Mouse (Mus musculus) heart, embryonic 11.5 days (tissue): Measurements from ENCODE around the gene Cmtm1. TPM values are rescaled to one million over a fixed set of nuclear protein-coding genes. Genes with fewer than 3 reads are reported as not detected.
"Not testable (repeated sequence)": the region's sequence is repeated elsewhere in the genome, so short reads cannot be mapped to it uniquely, and the experiment has no call there.

ENCODE experiments used
- ATAC-seq: fragments of 200-750 bp; cut with Nextera tagmentation; replicated peaks from 2 replicates; pipeline ENCODE4 v1.8.0; 2017; ENCODE audit warnings: moderate library complexity; ENCODE audit not compliant: insufficient number of reproducible peaks, low FRiP score, low TSS enrichment
- H3K27ac ChIP-seq: fragments of 300-500 bp; sonication (generic); 2 replicates; pipeline ENCODE4 v1.5.1; 2014; ENCODE audit warnings: mild to moderate bottlenecking, low read depth, low read length
- H3K27me3 ChIP-seq: fragments of 300-500 bp; sonication (generic); 2 replicates; pipeline ENCODE4 v1.6.1; 2014; ENCODE audit warnings: mild to moderate bottlenecking, low read length, mixed read lengths; ENCODE audit not compliant: control insufficient read depth, insufficient read depth
- H3K36me3 ChIP-seq: fragments of 300-500 bp; sonication (generic); 2 replicates; pipeline ENCODE4 v1.6.1; 2014; ENCODE audit warnings: mild to moderate bottlenecking, low read length, moderate library complexity, mixed read lengths; ENCODE audit not compliant: control insufficient read depth, insufficient read depth
- H3K4me1 ChIP-seq: fragments of 300-500 bp; sonication (generic); 2 replicates; pipeline ENCODE4 v1.6.1; 2014; ENCODE audit warnings: low read length; ENCODE audit not compliant: control insufficient read depth, insufficient read depth
- H3K4me2 ChIP-seq: fragments of 300-500 bp; sonication (generic); 2 replicates; pipeline ENCODE4 v1.6.1; 2014; ENCODE audit warnings: mild to moderate bottlenecking, moderate library complexity
- H3K4me3 ChIP-seq: fragments of 300-500 bp; sonication (generic); 2 replicates; pipeline ENCODE4 v1.5.1; 2014; ENCODE audit warnings: low read depth, low read length
- H3K9ac ChIP-seq: fragments of 300-500 bp; sonication (generic); 2 replicates; pipeline ENCODE4 v1.6.1; 2014; ENCODE audit warnings: mild to moderate bottlenecking, low read depth, low read length, moderate library complexity
- H3K9me3 ChIP-seq: fragments of 300-500 bp; sonication (generic); replicated peaks from 2 replicates; pipeline ENCODE4 v1.6.1; 2016; ENCODE audit warnings: low read length; ENCODE audit not compliant: control insufficient read depth
- WGBS: fragments of 180-500 bp; shearing (Covaris S2); extraction: QIAGEN DNeasy Blood & Tissue Kit; methylation state at CpG from one replicate; pipeline ENCODE4 v1.1.7; 2014; ENCODE audit not compliant: insufficient replicate concordance; 5-methylcytosine and 5-hydroxymethylcytosine counted together
- polyA plus RNA-seq: library from polyadenylated mRNA; unstranded; fragments of >200 nt; fragmentation: Nextera tagmentation; extraction: Ambion mirVana; gene quantifications from 2 replicates; pipeline ENCODE4 v1.2.1, GENCODE M21; 2014

The Cmtm1 gene
- polyA plus RNA-seq: not detected in 2 replicates

DNA sequence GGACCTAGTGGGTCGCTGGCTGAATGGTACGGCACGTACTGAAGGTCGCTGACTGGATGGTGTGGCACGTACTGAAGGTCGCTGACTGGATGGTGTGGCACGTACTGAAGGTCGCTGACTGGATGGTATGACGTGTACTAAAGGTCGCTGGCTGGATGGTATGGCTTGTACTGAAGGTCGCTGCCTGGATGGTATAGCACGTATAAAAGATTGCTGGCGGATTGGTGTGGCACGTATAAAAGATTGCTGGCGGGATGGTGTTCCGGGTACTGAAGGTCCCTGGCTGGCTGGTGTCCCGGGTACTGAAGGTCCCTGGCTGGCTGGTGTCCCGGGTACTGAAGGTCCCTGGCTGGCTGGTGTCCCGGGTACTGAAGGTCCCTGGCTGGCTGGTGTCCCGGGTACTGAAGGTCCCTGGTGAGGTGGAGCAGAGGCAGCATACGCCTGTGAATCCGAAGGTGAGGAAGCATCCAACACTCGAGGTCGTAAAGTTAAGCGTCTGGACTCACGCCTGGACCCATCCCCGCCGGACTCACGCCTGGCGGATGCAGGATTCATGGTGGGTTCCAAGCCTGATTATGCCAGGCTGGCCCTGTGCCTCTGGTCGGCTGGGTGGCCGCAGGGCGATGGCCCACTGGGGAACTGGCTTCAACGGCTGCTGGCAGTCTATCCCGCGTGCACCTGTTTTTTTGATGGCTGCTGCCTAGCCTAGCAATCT lies at the start of gene Cmtm1, which contains the start of gene Gm45711:
TSS of gene Cmtm1 (minus strand) at position 705 of the 715 bp plus-strand sequence.
TSS of gene Gm45711 (minus strand) at position 641 of the 715 bp plus-strand sequence.
- WGBS: 73% methylated on average over 36 of the region's 36 CpGs
- H3K27ac ChIP-seq, H3K4me2 ChIP-seq, H3K4me3 ChIP-seq, H3K27me3 ChIP-seq, H3K4me1 ChIP-seq, H3K36me3 ChIP-seq, H3K9me3 ChIP-seq, ATAC-seq, H3K9ac ChIP-seq: not testable (repeated sequence)

DNA sequence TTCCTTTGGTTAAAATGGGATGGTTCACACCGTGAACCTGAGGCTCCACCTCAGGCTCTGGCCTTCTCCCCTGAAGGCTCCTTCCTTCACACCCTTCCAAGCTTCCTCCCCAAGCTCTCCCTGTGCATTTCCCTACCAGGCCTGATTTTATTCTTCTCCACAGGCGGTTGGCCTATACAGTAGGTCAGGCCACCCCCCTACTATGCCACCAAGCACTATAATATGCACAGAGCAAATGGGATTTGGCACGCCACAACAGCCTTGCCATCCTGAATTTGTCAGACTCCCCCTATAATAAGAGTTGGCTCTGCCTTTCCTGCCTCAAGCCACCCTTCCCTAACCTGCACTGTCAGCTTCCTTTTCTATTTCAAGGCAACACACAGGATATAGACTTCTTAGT lies 48.7 kb upstream of the Cmtm1 start:
- Histone ChIP-seq H3K4me3 (no peak overlapping the region), H3K9me3 (no peaks in the 10 kb centered on the region), H3K4me2 (no peak overlapping the region), H3K4me1 (no peaks in the 10 kb centered on the region), H3K36me3 (0 out of 2 replicates have a peak, but pooled peaks cover 5% of the 10 kb centered on the region), H3K27me3 (no peaks in the 10 kb centered on the region), H3K9ac (no peak overlapping the region), H3K27ac (no peak overlapping the region)
- 77% methylated on average over 3 of the region's 3 CpGs for WGBS
- no peak for ATAC-seq

DNA sequence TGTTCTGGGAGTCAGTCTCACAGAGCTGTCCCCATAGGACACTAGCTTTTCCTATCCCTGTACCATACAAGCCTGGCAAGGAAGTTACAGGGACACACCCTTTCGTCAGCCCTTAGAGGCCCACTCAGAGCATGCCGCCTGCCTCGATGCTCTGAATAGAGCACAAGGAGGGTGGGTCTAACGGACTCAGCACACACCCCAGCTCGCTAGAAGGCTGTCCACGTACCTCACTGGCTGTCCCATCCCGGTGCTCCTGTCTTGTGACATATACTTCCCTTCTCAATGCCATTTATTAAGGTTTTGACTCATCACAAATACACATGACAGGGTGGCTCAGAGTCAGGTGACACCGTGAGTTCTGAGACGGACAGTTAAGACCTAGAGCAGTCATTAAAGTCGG lies 44.6 kb upstream of the Cmtm1 start:
- Histone ChIP-seq H3K4me3 (no peak overlapping the region), H3K36me3 (0 out of 2 replicates have a peak, but pooled peaks cover 5% of the 10 kb centered on the region), H3K9me3 (no peaks in the 10 kb centered on the region), H3K9ac (no peak overlapping the region), H3K27me3 (no peaks in the 10 kb centered on the region), H3K4me1 (no peaks in the 10 kb centered on the region), H3K27ac (no peak overlapping the region), H3K4me2 (no peak overlapping the region)
- WGBS: 91% methylated on average over 10 of the region's 10 CpGs
- no peak for ATAC-seq

DNA sequence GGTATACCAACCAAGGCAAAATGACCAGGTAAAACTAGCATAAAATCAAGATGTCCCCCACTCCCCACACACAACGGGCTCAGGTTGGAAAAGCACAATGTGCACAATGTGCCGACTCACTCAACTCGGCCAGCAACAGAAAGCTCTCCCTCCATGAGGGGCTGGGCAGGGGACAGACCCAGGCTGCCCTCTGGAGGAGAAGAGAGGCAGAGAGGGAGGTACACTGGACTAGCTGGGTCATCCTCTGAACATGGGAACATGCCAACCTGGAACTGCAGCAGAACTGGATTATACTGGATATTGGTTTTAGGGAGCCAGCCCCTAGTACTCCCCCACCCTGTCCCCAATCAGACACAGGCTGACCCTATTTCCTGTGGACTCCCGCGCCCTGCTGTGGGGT lies 43.2 kb upstream of the Cmtm1 start:
- no peak overlapping the region for H3K9ac ChIP-seq
- no peak for ATAC-seq
- 0 out of 2 replicates have a peak, but pooled peaks cover 6% of the 10 kb centered on the region for H3K4me1 ChIP-seq
- 58% methylated on average over 5 of the region's 5 CpGs for WGBS
- no peaks in the 10 kb centered on the region for H3K9me3 ChIP-seq
- no peak overlapping the region for H3K4me3 ChIP-seq
- 0 out of 2 replicates have a peak, but pooled peaks cover 5% of the 10 kb centered on the region for H3K36me3 ChIP-seq
- no peak overlapping the region for H3K4me2 ChIP-seq
- H3K27ac ChIP-seq: no peak overlapping the region
- H3K27me3 ChIP-seq: no peaks in the 10 kb centered on the region

DNA sequence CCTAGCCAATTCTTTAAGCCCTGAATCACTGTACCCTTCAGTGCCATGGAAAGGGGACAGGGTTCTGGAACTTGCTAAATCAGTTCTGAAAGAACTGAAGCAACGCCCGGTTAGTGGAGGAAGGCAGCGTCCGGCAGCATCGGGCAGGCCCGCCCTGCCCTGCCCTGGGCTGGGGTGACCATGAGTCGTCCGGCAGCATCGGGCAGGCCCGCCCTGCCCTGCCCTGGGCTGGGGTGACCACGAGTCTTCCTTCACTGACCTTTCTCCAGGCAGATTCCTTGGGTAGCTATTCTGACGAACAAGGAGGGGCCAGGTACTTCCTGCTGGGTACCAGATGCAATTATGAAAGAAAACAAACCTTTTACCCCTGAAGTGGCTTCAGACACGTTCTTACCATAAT lies 40.1 kb upstream of the Cmtm1 start:
- ATAC-seq: no peak
- Histone ChIP-seq H3K27ac (no peak overlapping the region), H3K36me3 (peaks cover 9% of the 10 kb centered on the region; the same call in 1 of the 2 replicates), H3K9me3 (no peaks in the 10 kb centered on the region), H3K9ac (no peak overlapping the region), H3K4me2 (no peak overlapping the region), H3K4me3 (no peak overlapping the region), H3K27me3 (no peaks in the 10 kb centered on the region), H3K4me1 (0 out of 2 replicates have a peak, but pooled peaks cover 6% of the 10 kb centered on the region)
- WGBS: 80% methylated on average over 12 of the region's 13 CpGs

DNA sequence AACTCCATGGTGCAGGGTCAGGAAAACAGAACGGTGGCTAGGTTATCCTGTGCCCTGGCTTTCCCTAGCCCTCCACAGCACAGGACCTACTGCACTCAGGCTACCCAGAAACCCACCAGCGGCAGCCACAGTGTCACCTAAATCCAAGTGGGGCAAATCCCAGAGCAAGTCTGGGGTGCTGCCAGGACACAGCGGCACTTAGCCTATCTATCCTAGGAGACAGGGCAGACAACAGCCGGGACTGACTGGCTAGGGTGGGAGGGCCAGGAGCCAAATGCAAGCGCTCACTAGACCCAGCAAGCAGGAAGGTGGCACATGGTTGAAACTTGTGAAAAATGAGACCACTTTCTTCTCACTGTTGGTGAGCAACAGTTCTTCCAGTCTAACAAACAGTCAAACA lies 39.0 kb upstream of the Cmtm1 start:
- Histone ChIP-seq H3K27ac (no peak overlapping the region; the same call in 1 of the 2 replicates), H3K27me3 (no peaks in the 10 kb centered on the region), H3K36me3 (peaks cover 4% of the 10 kb centered on the region; the same call in 1 of the 2 replicates), H3K9me3 (no peaks in the 10 kb centered on the region), H3K4me2 (no peak overlapping the region), H3K9ac (peak overlapping the region; percentile 11; the same call in 1 of the 2 replicates), H3K4me1 (0 out of 2 replicates have a peak, but pooled peaks cover 6% of the 10 kb centered on the region), H3K4me3 (no peak overlapping the region)
- 54% methylated on average over 5 of the region's 5 CpGs for WGBS
- no peak for ATAC-seq

DNA sequence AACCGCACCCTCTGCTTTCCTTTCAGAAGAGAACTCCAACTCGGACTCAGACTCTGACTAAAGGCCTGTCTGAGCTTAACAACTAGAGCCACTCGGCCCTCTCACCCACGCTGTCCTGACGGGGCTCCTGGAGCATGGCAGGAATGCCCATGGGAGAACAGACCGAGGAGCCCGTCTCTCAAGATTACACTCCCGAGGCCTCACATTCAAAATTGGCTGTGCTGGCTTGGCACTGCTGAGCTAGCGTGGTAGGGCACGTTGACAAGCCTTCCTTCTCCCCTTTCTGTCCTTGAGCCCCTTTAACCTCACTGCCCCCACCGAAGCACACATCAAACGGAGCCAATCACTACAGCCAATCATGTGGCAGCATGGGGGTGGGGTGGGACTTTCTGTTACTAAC lies 36.8 kb upstream of the Cmtm1 start:
- ATAC-seq: no peak
- no peaks in the 10 kb centered on the region for H3K9me3 ChIP-seq
- H3K9ac ChIP-seq: no peak overlapping the region
- peaks cover 4% of the 10 kb centered on the region; the same call in 1 of the 2 replicates for H3K36me3 ChIP-seq
- H3K4me2 ChIP-seq: no peak overlapping the region
- H3K27me3 ChIP-seq: no peaks in the 10 kb centered on the region
- H3K4me3 ChIP-seq: no peak overlapping the region
- no peak overlapping the region for H3K27ac ChIP-seq
- 46% methylated on average over 12 of the region's 12 CpGs for WGBS
- peaks cover 11% of the 10 kb centered on the region; the same call in 1 of the 2 replicates for H3K4me1 ChIP-seq

DNA sequence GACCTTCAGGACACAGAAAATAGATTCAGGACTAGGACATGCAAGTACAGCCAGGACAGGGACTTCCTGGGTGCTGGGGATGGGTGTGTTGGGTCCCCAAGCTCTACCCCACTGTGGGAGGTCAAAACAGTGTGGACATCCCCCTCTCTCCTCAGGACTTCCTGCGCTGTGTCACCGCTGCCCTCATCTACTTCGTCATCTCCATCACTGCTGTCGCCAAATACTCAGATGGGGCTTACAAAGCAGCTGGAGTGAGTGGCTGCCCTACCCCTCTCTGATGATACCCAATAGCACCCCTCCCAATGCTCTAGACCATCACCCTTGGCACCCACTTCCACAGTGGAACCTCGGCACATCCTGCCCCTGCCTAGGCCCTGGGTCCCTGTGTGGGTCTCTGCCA lies 34.7 kb upstream of the Cmtm1 start:
- no peak overlapping the region for H3K4me3 ChIP-seq

More for the DNA sequence above, 34.7 kb upstream of the Cmtm1 start:
- ATAC-seq: no peak
- H3K27me3 ChIP-seq: no peaks in the 10 kb centered on the region
- peaks cover 11% of the 10 kb centered on the region; the same call in 1 of the 2 replicates for H3K4me1 ChIP-seq
- peaks cover 4% of the 10 kb centered on the region; the same call in 1 of the 2 replicates for H3K36me3 ChIP-seq
- WGBS: 85% methylated on average over 5 of the region's 5 CpGs
- no peak overlapping the region for H3K4me2 ChIP-seq
- H3K27ac ChIP-seq: no peak overlapping the region
- H3K9ac ChIP-seq: no peak overlapping the region; the same call in 1 of the 2 replicates
- no peaks in the 10 kb centered on the region for H3K9me3 ChIP-seq
